Mouse (Mus musculus): Measurements from ENCODE around the gene Zcchc24. TPM values are rescaled to one million over a fixed set of nuclear protein-coding genes. Genes with fewer than 3 reads are reported as not detected.

The Zcchc24 gene
- total and polyA plus RNA-seq, 3 experiments = 0.05 TPM; not detected in 2

DNA sequence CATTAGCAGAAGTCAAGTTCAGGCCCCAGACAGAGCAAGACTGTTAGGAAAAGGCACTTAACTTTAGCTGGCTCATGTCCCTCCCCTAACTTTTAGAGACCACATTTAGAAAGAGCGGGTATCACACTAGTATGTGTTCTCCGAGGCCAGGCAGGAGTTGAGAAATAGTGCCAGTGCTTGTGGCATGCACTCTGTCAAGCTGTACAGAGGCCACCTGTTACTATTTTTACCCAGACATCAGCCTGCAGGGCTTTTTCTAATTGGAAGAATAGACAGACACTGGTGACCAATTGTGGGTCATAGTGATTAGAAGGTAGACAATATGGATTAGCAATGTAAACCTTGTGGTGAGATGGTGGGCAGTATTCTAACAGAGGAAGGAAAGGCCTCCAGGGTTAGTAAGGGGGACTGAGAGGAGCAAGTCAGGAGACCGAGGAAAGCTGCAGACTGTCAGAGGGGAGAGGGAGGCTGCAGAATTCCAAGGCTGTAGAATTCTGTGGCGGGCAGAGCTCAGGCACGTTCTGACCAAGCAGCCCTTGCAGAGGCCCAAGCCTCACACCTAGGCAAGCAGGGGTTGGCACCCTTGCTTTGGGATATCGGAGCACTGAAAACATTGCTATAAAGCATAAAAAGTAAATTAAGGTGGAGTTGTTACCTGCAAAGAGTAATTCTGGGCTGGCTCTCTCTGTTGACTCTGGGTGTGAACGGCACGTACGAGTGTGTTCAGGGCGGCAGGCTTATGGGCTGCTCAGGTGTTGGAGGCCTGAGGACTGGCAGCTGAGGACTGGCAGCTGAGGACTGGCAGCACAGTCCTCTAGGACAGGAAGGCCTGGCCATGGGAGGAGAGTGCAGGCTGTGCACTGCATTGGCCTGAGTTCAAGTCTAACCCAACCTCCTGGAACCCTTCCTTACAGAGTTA, 81.6 kb downstream of the Zcchc24 start:
- no peak for ATAC-seq (ENCODE audit: extremely low read depth, insufficient number of reproducible peaks, low FRiP score, poor library complexity, severe bottlenecking)
- no peak for DNase-seq (ENCODE audit: low spot score)
- Histone ChIP-seq H3K9me3 (replicated peaks) (no peaks in the 10 kb centered on the region), H3K27me3 (ENCODE audit: insufficient read depth, low read length) (peaks cover 8% of the 10 kb centered on the region), H3K4me3 (ENCODE audit: low read depth, low read length) (no peak overlapping the region), H3K36me3 (replicated peaks) (no peaks in the 10 kb centered on the region), H3K4me1 (ENCODE audit: insufficient read depth, low read depth, low read length) (no peaks in the 10 kb centered on the region)
- TF ChIP-seq TAL1 (conservative IDR thresholded peaks at IDR 0.05; ENCODE audit: low read depth, low read length) (no peak), GATA1 (IDR thresholded peaks at IDR 0.05; ENCODE audit: borderline replicate concordance, low read length) (no peak), POLR2AphosphoS5 (IDR thresholded peaks at IDR 0.05; ENCODE audit: insufficient replicate concordance, low read depth, low read length) (no peak), GATA2 (IDR thresholded peaks at IDR 0.05; ENCODE audit: borderline replicate concordance, low read depth, low read length) (no peak), CTCF (IDR thresholded peaks at IDR 0.05; ENCODE audit: low read depth, low read length) (no peak)

DNA sequence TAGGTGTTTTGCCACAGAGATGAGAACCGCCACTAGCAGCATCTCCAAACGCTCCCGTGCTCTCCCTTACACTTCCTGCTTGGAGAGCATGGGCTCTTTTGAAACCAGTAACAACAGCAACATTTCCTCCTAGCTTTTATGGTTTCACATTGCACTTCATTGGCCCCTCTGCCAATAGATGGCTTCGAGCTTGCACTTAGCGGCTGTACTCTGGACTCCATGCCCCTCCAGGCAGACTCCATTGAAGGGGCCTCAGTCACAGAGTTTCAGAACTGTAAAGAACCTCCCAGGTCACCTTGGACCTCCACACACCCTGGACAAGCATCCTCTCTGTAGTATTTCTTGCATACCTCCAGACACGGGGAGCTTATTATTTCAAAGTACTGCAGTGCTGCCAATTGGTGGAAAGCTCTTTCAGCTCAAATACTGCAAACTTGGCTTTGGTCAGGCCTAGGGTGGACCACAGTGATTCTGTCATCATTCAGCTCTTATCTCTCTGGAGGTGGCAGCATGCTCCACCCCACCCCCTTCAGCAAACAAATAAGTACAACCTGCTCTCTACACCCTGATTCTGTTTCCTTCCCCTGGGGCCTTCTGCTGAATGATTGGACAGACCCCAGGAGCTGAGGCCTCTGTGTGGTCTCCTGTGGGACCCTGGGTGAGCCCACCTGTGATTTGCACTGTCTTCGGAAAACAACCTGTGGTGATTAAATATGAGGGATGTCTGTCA, 82.5 kb downstream of the Zcchc24 start:
- H3K4me3 ChIP-seq (ENCODE audit: low read depth, low read length) = no peak overlapping the region
- H3K9me3 ChIP-seq (replicated peaks) = no peaks in the 10 kb centered on the region
- peaks cover 8% of the 10 kb centered on the region for H3K27me3 ChIP-seq (ENCODE audit: insufficient read depth, low read length)
- DNase-seq (ENCODE audit: low spot score) (no peak), ATAC-seq (ENCODE audit: extremely low read depth, insufficient number of reproducible peaks, low FRiP score, poor library complexity, severe bottlenecking) (no peak)
- H3K4me1 ChIP-seq (ENCODE audit: insufficient read depth, low read depth, low read length) = no peaks in the 10 kb centered on the region
- TF ChIP-seq CTCF (IDR thresholded peaks at IDR 0.05; ENCODE audit: low read depth, low read length) (no peak), GATA2 (IDR thresholded peaks at IDR 0.05; ENCODE audit: borderline replicate concordance, low read depth, low read length) (no peak), POLR2AphosphoS5 (IDR thresholded peaks at IDR 0.05; ENCODE audit: insufficient replicate concordance, low read depth, low read length) (no peak), GATA1 (IDR thresholded peaks at IDR 0.05; ENCODE audit: borderline replicate concordance, low read length) (no peak), TAL1 (conservative IDR thresholded peaks at IDR 0.05; ENCODE audit: low read depth, low read length) (no peak)
- no peaks in the 10 kb centered on the region for H3K36me3 ChIP-seq (replicated peaks)

DNA sequence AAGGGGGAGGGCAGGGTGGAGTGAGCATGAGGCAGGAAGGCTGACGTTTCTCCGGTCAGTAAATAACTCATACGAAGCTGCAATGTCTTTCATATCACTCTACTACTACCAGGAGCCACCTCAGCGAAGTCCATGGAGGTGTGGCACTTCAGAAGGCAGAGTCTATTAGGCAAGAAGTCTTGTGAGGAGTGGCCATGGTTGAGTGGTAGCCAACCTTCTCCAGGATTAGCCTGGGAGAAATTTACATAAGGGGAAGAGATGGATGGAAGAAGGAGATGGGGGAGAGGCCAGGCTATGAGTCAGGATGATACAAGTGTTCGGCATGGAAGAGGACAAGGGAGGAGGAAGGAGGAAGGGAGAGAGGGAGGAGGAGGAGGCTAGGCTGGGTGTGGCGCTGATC, 86.8 kb downstream of the Zcchc24 start:
- Histone ChIP-seq H3K9me3 (replicated peaks) (no peaks in the 10 kb centered on the region), H3K27me3 (ENCODE audit: insufficient read depth, low read length) (peaks cover 3% of the 10 kb centered on the region), H3K4me1 (ENCODE audit: insufficient read depth, low read depth, low read length) (no peaks in the 10 kb centered on the region), H3K4me3 (ENCODE audit: low read depth, low read length) (no peak overlapping the region), H3K36me3 (replicated peaks) (no peaks in the 10 kb centered on the region)
- TF ChIP-seq GATA2 (IDR thresholded peaks at IDR 0.05; ENCODE audit: borderline replicate concordance, low read depth, low read length) = no peak
- no peak for TF ChIP-seq GATA1 (IDR thresholded peaks at IDR 0.05; ENCODE audit: borderline replicate concordance, low read length)
- no peak for TF ChIP-seq CTCF (IDR thresholded peaks at IDR 0.05; ENCODE audit: low read depth, low read length)
- TF ChIP-seq TAL1 (conservative IDR thresholded peaks at IDR 0.05; ENCODE audit: low read depth, low read length) = no peak
- no peak for TF ChIP-seq POLR2AphosphoS5 (IDR thresholded peaks at IDR 0.05; ENCODE audit: insufficient replicate concordance, low read depth, low read length)
- ATAC-seq (ENCODE audit: extremely low read depth, insufficient number of reproducible peaks, low FRiP score, poor library complexity, severe bottlenecking) (no peak), DNase-seq (ENCODE audit: low spot score) (no peak)

DNA sequence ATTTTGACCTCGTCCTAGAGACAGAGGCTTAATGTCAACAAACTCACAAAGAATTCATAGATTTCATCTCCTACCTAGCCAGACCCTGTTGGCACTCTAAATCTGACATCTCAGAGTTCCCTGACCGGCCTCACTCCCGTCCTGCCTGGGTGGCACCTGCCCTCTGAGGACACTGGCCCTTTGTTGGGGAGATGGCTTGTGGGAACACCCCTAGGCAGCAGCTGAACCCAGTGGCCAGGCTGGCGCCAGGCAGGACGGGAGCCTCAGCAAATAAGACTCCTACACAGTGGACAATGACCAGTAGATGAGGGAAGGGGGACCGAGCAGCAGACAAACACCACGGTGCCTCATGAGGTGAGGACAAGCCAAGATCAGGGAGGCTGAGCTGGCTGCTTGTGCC, 89.2 kb downstream of the Zcchc24 start:
- no peak for TF ChIP-seq POLR2AphosphoS5 (IDR thresholded peaks at IDR 0.05; ENCODE audit: insufficient replicate concordance, low read depth, low read length)
- no peak for TF ChIP-seq TAL1 (conservative IDR thresholded peaks at IDR 0.05; ENCODE audit: low read depth, low read length)
- TF ChIP-seq GATA2 (IDR thresholded peaks at IDR 0.05; ENCODE audit: borderline replicate concordance, low read depth, low read length) = no peak
- no peak for TF ChIP-seq CTCF (IDR thresholded peaks at IDR 0.05; ENCODE audit: low read depth, low read length)
- no peak for TF ChIP-seq GATA1 (IDR thresholded peaks at IDR 0.05; ENCODE audit: borderline replicate concordance, low read length)
- Histone ChIP-seq H3K9me3 (replicated peaks) (no peaks in the 10 kb centered on the region), H3K36me3 (replicated peaks) (no peaks in the 10 kb centered on the region), H3K27me3 (ENCODE audit: insufficient read depth, low read length) (no peaks in the 10 kb centered on the region), H3K4me3 (ENCODE audit: low read depth, low read length) (no peak overlapping the region), H3K4me1 (ENCODE audit: insufficient read depth, low read depth, low read length) (no peaks in the 10 kb centered on the region)
- ATAC-seq (ENCODE audit: extremely low read depth, insufficient number of reproducible peaks, low FRiP score, poor library complexity, severe bottlenecking) = no peak
- DNase-seq (ENCODE audit: low spot score) = no peak

DNA sequence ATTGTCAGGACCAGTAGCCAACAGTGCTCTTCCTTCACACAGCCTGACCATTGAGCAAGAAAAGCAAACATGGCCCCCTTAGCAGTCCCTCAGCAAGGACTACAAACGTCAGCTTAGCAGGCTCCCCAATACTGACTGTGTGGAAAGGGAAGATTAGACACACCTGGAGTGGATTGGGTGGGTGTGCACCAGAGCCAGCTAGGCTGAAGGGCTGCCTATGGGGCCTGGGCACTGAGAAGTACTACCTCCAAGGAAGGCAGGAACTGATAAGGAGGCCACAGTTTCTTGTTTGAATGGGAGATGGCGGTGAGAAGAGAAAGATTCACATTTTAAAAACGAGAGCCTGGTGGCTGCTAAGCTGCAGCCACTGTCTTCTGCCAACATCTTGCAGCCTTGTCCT, 101.3 kb downstream of the Zcchc24 start:
- no peaks in the 10 kb centered on the region for H3K27me3 ChIP-seq (ENCODE audit: insufficient read depth, low read length)
- peaks cover 13% of the 10 kb centered on the region for H3K9me3 ChIP-seq (replicated peaks)
- no peak overlapping the region for H3K4me3 ChIP-seq (ENCODE audit: low read depth, low read length)
- H3K4me1 ChIP-seq (ENCODE audit: insufficient read depth, low read depth, low read length) = no peaks in the 10 kb centered on the region
- no peaks in the 10 kb centered on the region for H3K36me3 ChIP-seq (replicated peaks)
- DNase-seq (ENCODE audit: low spot score) (no peak), ATAC-seq (ENCODE audit: extremely low read depth, insufficient number of reproducible peaks, low FRiP score, poor library complexity, severe bottlenecking) (no peak)
- TF ChIP-seq POLR2AphosphoS5 (IDR thresholded peaks at IDR 0.05; ENCODE audit: insufficient replicate concordance, low read depth, low read length) = no peak
- TF ChIP-seq TAL1 (conservative IDR thresholded peaks at IDR 0.05; ENCODE audit: low read depth, low read length) = no peak
- no peak for TF ChIP-seq GATA1 (IDR thresholded peaks at IDR 0.05; ENCODE audit: borderline replicate concordance, low read length)
- no peak for TF ChIP-seq CTCF (IDR thresholded peaks at IDR 0.05; ENCODE audit: low read depth, low read length)
- TF ChIP-seq GATA2 (IDR thresholded peaks at IDR 0.05; ENCODE audit: borderline replicate concordance, low read depth, low read length) = no peak

Data from G1E (cell line).